Mouse (Mus musculus) embryonic facial prominence, embryonic 12.5 days (tissue): ENCODE data around the gene Oxa1l. TPM values are rescaled to one million over a fixed set of nuclear protein-coding genes. Genes with fewer than 3 reads are reported as not detected.

Source experiments
- ATAC-seq: fragments of 200-750 bp; cut with Nextera tagmentation; 2 replicates; pipeline ENCODE4 v1.8.0; 2017; ENCODE audit not compliant: insufficient number of reproducible peaks, insufficient read depth, low FRiP score, low TSS enrichment
- H3K27ac ChIP-seq: fragments of 300-500 bp; sonication (generic); 2 replicates; pipeline ENCODE4 v1.5.1; 2016; ENCODE audit warnings: mild to moderate bottlenecking
- H3K27me3 ChIP-seq: fragments of 300-500 bp; sonication (generic); 2 replicates; pipeline ENCODE4 v1.6.1; 2016; ENCODE audit warnings: mild to moderate bottlenecking, moderate library complexity
- H3K36me3 ChIP-seq: fragments of 300-500 bp; sonication (generic); 2 replicates; pipeline ENCODE4 v1.6.1; 2016; ENCODE audit warnings: mild to moderate bottlenecking
- H3K4me1 ChIP-seq: fragments of 300-500 bp; sonication (generic); 2 replicates; pipeline ENCODE4 v1.6.1; 2016
- H3K4me2 ChIP-seq: fragments of 300-500 bp; sonication (generic); replicated peaks from 2 replicates; pipeline ENCODE4 v1.6.1; 2016; ENCODE audit warnings: mild to moderate bottlenecking, moderate library complexity
- H3K4me3 ChIP-seq: fragments of 300-500 bp; sonication (generic); 2 replicates; pipeline ENCODE4 v1.5.1; 2016; ENCODE audit warnings: mild to moderate bottlenecking
- H3K9ac ChIP-seq: fragments of 300-500 bp; sonication (generic); 2 replicates; pipeline ENCODE4 v1.6.1; 2016; ENCODE audit warnings: mild to moderate bottlenecking, moderate library complexity
- H3K9me3 ChIP-seq: fragments of 300-500 bp; sonication (generic); 2 replicates; pipeline ENCODE4 v1.6.1; 2016; ENCODE audit warnings: mild to moderate bottlenecking, moderate library complexity
- WGBS: fragments of 180-500 bp; shearing (Covaris S2); methylation state at CpG from one replicate; pipeline ENCODE4 v1.1.7; 2016; 5-methylcytosine and 5-hydroxymethylcytosine counted together
- polyA plus RNA-seq: library from polyadenylated mRNA; unstranded; fragments of >200 nt; fragmentation: Nextera tagmentation; extraction: Ambion mirVana; gene quantifications from 2 replicates; pipeline ENCODE4 v1.2.1, GENCODE M21; 2016

The Oxa1l gene
- polyA plus RNA-seq, 1 experiment from 2014 or later, result 43.3 TPM

- no peaks in the 10 kb centered on the region for H3K4me1 ChIP-seq
- H3K36me3 ChIP-seq, result no peaks in the 10 kb centered on the region
- no peak overlapping the region for H3K4me2 ChIP-seq
- no peaks in the 10 kb centered on the region for H3K27me3 ChIP-seq
- ATAC-seq, result no peak
- WGBS, result 90% methylated on average over 6 of the region's 6 CpGs
- H3K27ac ChIP-seq, result no peak overlapping the region
- H3K9ac ChIP-seq, result no peak overlapping the region
- no peaks in the 10 kb centered on the region for H3K9me3 ChIP-seq
- no peak overlapping the region for H3K4me3 ChIP-seq
Observed at GRCm38 (mm10) chr14:54377166-54377565, 16.5 kb downstream of the Oxa1l start.

GRCm38 (mm10) chr14:54379571-54379970, 18.9 kb downstream of the Oxa1l start:
- no peaks in the 10 kb centered on the region for H3K36me3 ChIP-seq
- no peak for ATAC-seq

DNA sequence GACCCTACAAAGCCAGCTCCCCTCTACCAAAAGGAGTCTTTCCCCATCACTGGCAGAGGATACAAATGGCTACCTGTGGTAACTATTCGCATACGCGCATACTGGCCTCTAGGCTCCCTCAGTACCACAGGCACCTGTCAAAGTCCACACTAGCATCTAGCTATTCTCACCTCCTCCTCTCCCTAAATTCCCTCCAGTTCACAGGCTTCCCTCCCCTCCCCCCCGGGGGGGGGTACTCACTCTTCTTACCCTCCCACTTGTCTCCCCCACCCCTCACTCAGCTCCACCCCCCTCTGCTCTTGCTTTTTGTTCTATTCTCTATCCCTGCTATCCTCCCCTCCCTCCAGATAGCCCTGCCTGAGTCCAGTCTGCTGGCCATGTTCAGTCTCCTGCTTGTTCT, 20.0 kb downstream of the Oxa1l start:
- H3K9ac ChIP-seq, result no peak overlapping the region
- no peak overlapping the region for H3K4me3 ChIP-seq
- no peaks in the 10 kb centered on the region for H3K36me3 ChIP-seq
- 78% methylated on average over 4 of the region's 4 CpGs for WGBS
- H3K27ac ChIP-seq, result no peak overlapping the region
- H3K4me2 ChIP-seq, result no peak overlapping the region
- no peak for ATAC-seq
- no peaks in the 10 kb centered on the region for H3K9me3 ChIP-seq
- H3K4me1 ChIP-seq, result 0 out of 2 replicates have a peak, but pooled peaks cover 4% of the 10 kb centered on the region
- H3K27me3 ChIP-seq, result no peaks in the 10 kb centered on the region

More at GRCm38 (mm10) chr14:54379571-54379970, 18.9 kb downstream of the Oxa1l start:
- Histone ChIP-seq H3K4me2 (no peak overlapping the region), H3K27ac (no peak overlapping the region), H3K4me3 (no peak overlapping the region), H3K9me3 (no peaks in the 10 kb centered on the region), H3K4me1 (0 out of 2 replicates have a peak, but pooled peaks cover 4% of the 10 kb centered on the region), H3K9ac (no peak overlapping the region), H3K27me3 (no peaks in the 10 kb centered on the region)
- WGBS, result 81% methylated on average over 13 of the region's 13 CpGs

DNA sequence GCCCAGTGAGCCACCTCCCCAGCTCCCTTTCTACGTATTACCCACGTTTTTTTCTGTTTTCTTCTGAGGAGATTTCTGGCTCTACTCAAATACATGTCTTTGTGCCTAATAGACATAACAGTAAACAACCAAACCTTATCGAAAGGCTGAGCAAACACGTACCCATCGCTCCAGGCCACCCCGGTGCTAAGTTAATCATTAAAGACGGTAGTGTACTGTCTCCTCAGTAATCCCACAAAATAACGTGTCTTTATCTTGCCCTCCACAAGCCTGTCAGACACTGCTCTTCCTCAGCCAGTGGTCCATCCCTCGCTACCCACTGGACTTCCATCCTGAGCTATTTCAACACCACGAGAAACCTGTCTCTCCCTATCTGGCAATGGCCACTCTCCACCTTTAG, 21.2 kb downstream of the Oxa1l start:
- no peak for ATAC-seq
- H3K36me3 ChIP-seq, result no peaks in the 10 kb centered on the region
- no peaks in the 10 kb centered on the region for H3K27me3 ChIP-seq
- no peaks in the 10 kb centered on the region for H3K9me3 ChIP-seq
- H3K4me3 ChIP-seq, result no peak overlapping the region
- no peak overlapping the region for H3K27ac ChIP-seq
- 0 out of 2 replicates have a peak, but pooled peaks cover 4% of the 10 kb centered on the region for H3K4me1 ChIP-seq
- H3K9ac ChIP-seq, result no peak overlapping the region
- H3K4me2 ChIP-seq, result no peak overlapping the region
- 84% methylated on average over 10 of the region's 10 CpGs for WGBS

GRCm38 (mm10) chr14:54382641-54383040, 22.0 kb downstream of the Oxa1l start:
- no peak overlapping the region for H3K27ac ChIP-seq
- no peaks in the 10 kb centered on the region for H3K9me3 ChIP-seq
- H3K36me3 ChIP-seq, result no peaks in the 10 kb centered on the region
- no peak overlapping the region for H3K4me2 ChIP-seq
- no peak overlapping the region for H3K4me3 ChIP-seq
- no peaks in the 10 kb centered on the region for H3K27me3 ChIP-seq
- no peak for ATAC-seq
- WGBS, result 81% methylated on average over 9 of the region's 9 CpGs
- H3K9ac ChIP-seq, result no peak overlapping the region
- 0 out of 2 replicates have a peak, but pooled peaks cover 4% of the 10 kb centered on the region for H3K4me1 ChIP-seq

DNA sequence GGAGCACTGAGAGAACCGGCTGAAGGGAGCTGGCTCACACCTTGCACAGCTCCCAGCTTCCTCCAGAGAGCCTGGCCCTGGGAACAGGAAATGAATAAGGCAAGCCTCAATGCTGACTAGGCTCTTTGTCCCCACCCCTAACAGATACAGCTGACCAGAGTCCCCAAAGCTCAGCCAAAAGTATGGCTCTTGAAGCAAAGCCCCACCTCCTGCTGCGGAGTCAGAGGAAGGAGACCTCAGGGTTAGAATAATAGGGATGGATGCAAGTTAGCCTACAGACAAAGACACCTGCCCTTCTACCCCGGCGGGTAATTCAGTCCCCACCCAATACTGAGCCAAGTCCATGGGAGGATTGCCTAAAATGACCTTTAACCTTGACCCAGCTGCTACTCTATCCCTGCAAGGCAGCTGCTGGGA, 22.7 kb downstream of the Oxa1l start:
- no peak for ATAC-seq
- H3K36me3 ChIP-seq, result no peaks in the 10 kb centered on the region
- no peak overlapping the region for H3K27ac ChIP-seq
- H3K27me3 ChIP-seq, result no peaks in the 10 kb centered on the region
- H3K4me1 ChIP-seq, result 0 out of 2 replicates have a peak, but pooled peaks cover 4% of the 10 kb centered on the region
- 40% methylated on average over 4 of the region's 4 CpGs for WGBS
- no peak overlapping the region for H3K4me2 ChIP-seq
- no peak overlapping the region for H3K4me3 ChIP-seq
- H3K9ac ChIP-seq, result no peak overlapping the region
- no peaks in the 10 kb centered on the region for H3K9me3 ChIP-seq

DNA sequence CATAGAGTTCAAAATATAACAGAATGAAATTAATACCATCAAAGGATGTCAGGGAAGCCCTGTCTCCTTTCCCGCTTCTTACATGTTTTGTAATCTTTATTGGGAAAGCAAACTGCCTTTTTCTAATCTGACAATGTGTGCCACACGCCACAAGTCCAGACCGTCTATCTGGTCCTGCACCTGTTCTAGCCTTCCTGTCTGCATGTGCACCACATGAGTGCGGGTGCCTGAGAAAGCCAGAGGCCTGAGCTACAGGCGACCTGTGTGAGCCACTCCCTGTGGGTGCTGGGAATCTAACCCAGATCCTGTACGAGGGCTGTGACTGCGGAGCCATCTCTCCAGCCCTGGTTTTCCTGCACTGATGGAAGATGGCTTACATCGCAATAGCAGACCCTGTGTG, 23.8 kb downstream of the Oxa1l start:
- ATAC-seq, result no peak
- WGBS, result 88% methylated on average over 8 of the region's 8 CpGs
- Histone ChIP-seq H3K27ac (no peak overlapping the region), H3K9me3 (no peaks in the 10 kb centered on the region), H3K4me2 (no peak overlapping the region), H3K4me3 (no peak overlapping the region), H3K27me3 (no peaks in the 10 kb centered on the region), H3K36me3 (no peaks in the 10 kb centered on the region), H3K4me1 (0 out of 2 replicates have a peak, but pooled peaks cover 4% of the 10 kb centered on the region), H3K9ac (no peak overlapping the region)

DNA sequence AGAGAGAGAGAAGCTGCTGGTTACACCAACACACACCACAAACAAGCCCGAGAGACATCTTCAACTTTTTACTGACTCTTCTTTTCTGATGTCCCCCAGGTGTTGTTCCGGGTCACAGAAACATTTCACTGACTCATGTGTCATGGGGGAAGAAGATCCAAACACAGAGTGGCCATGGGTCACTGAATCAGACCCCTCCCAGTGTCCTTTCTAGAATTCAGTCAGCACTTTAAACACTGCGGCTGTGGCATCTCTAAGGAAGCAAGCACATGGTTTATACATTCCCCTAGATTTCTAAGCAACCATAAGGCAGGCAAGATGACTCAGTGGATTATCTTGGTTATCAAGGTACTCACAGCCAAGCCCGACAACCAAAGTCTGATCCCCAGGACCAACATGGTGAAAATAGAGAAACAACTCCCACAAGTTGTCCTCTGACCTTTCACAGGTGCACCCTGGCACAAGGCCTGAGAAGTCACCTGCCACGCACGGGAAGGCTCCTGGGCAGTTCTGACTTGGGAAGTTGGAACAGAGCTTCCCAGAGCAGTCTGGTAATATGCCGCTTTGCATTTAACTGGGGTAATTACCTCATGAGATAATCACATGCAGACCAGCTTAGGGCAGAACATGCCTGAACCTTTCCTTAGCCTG, 25.5 kb downstream of the Oxa1l start:
- no peak for ATAC-seq
- WGBS, result 71% methylated on average over 7 of the region's 7 CpGs

DNA sequence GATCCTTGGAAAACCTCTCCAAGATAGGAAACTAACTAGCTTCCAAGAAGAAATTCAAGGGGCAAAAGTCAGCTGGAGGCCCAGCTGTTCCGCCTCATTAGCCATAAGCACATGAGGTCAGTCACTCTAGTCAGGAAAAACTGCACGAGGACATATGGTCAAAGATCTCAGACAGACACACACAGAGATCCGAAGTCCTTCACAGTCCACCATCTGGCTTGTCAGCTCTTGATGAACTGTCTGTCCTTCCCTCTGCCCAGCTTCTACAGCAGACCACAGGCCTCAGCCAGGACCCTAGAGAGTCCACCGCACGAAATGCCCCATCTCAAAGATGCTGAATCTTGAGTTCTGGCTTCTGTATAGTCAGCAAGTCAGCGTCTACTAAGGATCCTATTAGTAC, 26.9 kb downstream of the Oxa1l start:
- Histone ChIP-seq H3K4me1 (0 out of 2 replicates have a peak, but pooled peaks cover 2% of the 10 kb centered on the region), H3K36me3 (no peaks in the 10 kb centered on the region), H3K27ac (no peak overlapping the region), H3K4me2 (no peak overlapping the region), H3K4me3 (no peak overlapping the region), H3K27me3 (no peaks in the 10 kb centered on the region), H3K9me3 (no peaks in the 10 kb centered on the region), H3K9ac (no peak overlapping the region)
- WGBS, result 77% methylated on average over 6 of the region's 6 CpGs
- no peak for ATAC-seq

More for the DNA sequence above, 25.5 kb downstream of the Oxa1l start:
- H3K27me3 ChIP-seq, result no peaks in the 10 kb centered on the region
- no peak overlapping the region for H3K4me3 ChIP-seq
- no peaks in the 10 kb centered on the region for H3K9me3 ChIP-seq
- no peak overlapping the region for H3K4me2 ChIP-seq
- 0 out of 2 replicates have a peak, but pooled peaks cover 4% of the 10 kb centered on the region for H3K4me1 ChIP-seq
- H3K27ac ChIP-seq, result no peak overlapping the region
- H3K36me3 ChIP-seq, result no peaks in the 10 kb centered on the region
- H3K9ac ChIP-seq, result no peak overlapping the region

DNA sequence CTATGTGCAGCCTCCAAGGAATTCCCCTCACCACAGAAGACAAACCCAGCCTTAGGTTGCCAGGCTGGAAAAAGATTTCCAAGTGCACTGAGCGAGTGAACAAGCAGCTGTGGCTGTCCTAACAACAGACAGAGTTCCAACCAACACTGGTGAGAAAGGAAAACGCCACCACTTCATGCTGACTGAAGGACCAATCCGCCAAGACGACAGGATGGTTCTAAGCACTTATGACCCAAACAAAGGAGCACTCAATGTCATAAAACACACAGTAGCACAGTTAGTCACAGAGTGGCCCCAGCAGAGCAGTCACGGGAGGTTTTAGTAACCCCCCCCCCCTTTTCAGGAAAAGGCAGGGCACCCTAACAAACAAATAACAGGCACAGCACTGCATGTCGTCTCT, 30.2 kb downstream of the Oxa1l start:
- Histone ChIP-seq H3K27ac (no peak overlapping the region), H3K9me3 (no peaks in the 10 kb centered on the region), H3K36me3 (no peaks in the 10 kb centered on the region), H3K9ac (no peak overlapping the region), H3K4me1 (no peaks in the 10 kb centered on the region), H3K4me3 (no peak overlapping the region), H3K4me2 (no peak overlapping the region), H3K27me3 (no peaks in the 10 kb centered on the region)
- no peak for ATAC-seq
- WGBS, result 69% methylated on average over 6 of the region's 6 CpGs

- H3K4me3 ChIP-seq, result no peak overlapping the region
- H3K36me3 ChIP-seq, result no peaks in the 10 kb centered on the region
- H3K9ac ChIP-seq, result no peak overlapping the region
- H3K27me3 ChIP-seq, result no peaks in the 10 kb centered on the region
- H3K27ac ChIP-seq, result no peak overlapping the region
- ATAC-seq, result no peak
- WGBS, result 57% methylated on average over 3 of the region's 3 CpGs
- no peaks in the 10 kb centered on the region for H3K9me3 ChIP-seq
- no peaks in the 10 kb centered on the region for H3K4me1 ChIP-seq
- H3K4me2 ChIP-seq, result no peak overlapping the region
Observed at GRCm38 (mm10) chr14:54393794-54394193, 33.2 kb downstream of the Oxa1l start.

DNA sequence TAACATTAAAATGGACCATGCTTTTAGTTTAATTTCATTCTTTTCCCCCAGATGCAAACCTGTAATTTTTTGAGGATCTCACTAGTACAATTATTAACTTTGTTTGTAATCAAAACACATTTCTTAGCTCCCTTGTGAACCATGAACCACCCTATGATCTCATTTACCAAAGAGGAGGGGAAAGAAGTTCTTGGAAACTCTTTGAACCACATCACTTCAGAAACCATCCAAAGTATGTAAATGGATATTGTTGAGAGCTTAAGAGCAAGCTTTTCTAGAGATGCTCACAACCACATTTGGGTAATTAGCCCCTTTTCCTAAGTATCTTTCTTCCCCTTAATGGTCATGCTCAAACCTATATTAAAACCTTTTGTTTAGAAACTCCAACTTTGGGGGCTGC, 33.7 kb downstream of the Oxa1l start:
- H3K4me1 ChIP-seq, result no peaks in the 10 kb centered on the region
- ATAC-seq, result no peak
- H3K36me3 ChIP-seq, result no peaks in the 10 kb centered on the region
- no peaks in the 10 kb centered on the region for H3K27me3 ChIP-seq
- no peak overlapping the region for H3K9ac ChIP-seq
- no peak overlapping the region for H3K4me3 ChIP-seq
- no peak overlapping the region for H3K27ac ChIP-seq
- no peaks in the 10 kb centered on the region for H3K9me3 ChIP-seq
- no peak overlapping the region for H3K4me2 ChIP-seq
